Mouse (Mus musculus) kidney, postnatal 36 days (tissue): ENCODE results near the gene Ephx3.
A peak's percentile ranks its signal among the peaks of the same experiment; 100 is the strongest.

Experiments
- DNase-seq, 2 experiments: peaks; one replicate each; pipeline ENCODE4 v3.0.0; 2021 to 2022; ENCODE audit warnings: mixed read lengths in 2 of 2

The Ephx3 gene

DNA sequence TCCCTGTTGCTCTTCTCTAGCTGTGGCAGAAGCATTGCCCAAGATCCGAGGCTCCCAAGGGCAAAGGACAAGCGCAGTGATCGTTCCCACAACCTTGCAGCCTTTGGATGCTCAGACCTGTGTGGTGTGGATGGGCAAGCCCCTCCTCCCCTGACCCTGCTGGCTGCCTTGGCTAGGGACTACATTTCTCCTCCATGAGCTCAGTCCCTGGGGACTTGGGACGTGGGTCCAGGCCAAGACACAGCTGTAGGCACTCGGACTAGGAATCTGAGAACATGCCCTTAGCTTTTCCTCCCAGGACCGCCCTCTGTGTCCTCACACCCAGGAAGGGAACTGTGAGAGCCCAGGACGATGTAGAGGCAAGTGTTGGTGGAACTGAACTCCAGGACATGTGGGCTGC, 16.2 kb downstream of the Ephx3 start:
- DNase-seq, result peak; percentile 71 to 78

DNA sequence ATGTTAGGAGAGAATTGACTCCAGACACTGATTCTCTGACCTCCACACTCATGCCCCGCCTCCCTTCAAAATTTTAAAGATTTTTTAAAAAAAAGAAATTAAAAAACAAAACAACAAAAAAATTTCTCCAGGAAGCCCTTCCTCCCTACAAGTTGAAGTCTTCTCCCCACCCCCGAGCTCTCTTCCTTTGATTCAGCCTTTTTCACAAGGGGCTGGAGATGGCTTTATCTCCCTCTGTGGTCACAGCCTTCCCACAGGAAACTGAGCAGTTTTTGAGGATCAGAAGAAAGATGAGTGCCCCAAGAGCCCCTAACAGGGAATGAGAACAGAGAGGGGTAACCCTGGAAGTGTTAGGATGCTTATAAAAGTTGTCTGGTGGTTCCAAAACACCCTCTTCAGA, 16.9 kb downstream of the Ephx3 start:
- DNase-seq, result no peak

GRCm38 (mm10) chr17:32169518-32170225, 19.7 kb downstream of the Ephx3 start:
- DNase-seq, result no peak

DNA sequence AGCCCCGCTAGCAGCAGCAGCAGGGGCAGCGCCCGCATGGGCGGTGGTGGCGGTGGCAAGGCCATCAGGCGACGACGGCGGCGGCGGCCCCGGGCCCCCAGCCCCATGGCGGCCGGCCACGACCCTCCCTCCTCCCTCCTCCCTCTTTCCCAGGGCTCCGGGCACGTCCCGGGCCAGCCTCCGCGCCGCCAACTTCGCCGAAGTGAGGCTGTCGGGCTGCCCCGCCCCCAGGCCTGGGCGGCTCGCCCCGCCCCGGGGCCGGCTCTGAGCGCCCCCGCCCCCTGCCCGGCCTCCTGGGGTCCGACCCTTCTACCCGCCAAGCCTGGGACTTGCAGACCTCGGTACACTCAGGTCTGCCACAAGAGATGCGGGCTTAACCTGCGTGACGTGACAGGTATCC, 22.7 kb downstream of the Ephx3 start, which contains the start of gene Notch3:
TSS of gene Notch3 (minus strand) at position 166 of the 400 bp plus-strand sequence.
- DNase-seq, result peak; percentile 49 to 79

- peak; percentile 34 to 71 for DNase-seq
Observed at GRCm38 (mm10) chr17:32165803-32166595, 23.4 kb downstream of the Ephx3 start.

DNA sequence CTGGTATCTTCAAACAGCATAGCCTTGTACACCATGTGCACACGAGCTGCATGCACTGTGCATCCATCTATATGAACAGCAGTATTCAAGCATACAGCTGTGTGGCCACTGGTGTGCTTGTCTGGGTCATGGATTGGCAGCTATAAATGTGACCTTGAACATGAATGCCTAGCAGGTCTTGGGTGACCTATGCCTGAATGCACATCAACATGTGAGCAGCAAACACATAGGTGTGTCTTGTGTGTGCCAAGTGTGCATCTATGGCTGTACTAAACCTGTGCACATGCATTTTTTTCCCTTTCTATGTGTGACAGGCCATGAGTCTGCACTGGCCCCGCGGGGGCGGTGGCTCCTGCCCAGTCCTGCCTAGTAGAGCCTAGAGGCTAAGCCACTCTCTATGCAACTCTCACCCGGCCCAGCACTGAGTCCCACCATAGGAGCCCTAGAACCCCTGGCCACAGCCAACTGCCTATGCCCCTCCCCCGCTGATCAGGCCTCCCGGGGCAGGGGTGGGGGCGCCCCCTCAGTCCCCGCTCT, 24.0 kb downstream of the Ephx3 start:
- DNase-seq, result peak in 1 of 2 experiments; percentile 31

- DNase-seq, result no peak
Observed at GRCm38 (mm10) chr17:32164780-32165179, 24.6 kb downstream of the Ephx3 start.

GRCm38 (mm10) chr17:32163910-32164650, 25.3 kb downstream of the Ephx3 start:
- peak in 1 of 2 experiments; percentile 15 for DNase-seq

- DNase-seq, result peak; percentile 69 to 82
Observed at GRCm38 (mm10) chr17:32162112-32162850, 27.1 kb downstream of the Ephx3 start.

DNA sequence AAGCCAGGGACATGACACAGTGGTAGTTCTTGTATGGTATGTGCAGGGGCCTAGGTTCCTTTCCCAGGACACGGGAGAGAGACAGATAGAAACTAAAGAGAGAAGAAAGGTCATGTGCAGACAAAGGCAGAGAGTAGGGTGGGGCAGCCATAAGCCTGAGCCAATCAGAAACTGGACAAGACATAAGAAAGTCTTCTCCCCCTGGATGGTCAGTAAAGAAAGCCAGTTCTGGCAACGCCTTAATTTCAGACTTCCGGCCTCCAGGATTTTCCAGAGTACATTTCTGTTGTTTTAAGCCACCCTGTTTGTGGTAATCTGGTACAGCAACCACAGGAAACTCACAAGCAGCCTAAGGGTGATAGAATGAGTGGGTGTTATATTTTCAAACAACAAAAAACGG, 28.5 kb downstream of the Ephx3 start:
- no peak for DNase-seq

DNA sequence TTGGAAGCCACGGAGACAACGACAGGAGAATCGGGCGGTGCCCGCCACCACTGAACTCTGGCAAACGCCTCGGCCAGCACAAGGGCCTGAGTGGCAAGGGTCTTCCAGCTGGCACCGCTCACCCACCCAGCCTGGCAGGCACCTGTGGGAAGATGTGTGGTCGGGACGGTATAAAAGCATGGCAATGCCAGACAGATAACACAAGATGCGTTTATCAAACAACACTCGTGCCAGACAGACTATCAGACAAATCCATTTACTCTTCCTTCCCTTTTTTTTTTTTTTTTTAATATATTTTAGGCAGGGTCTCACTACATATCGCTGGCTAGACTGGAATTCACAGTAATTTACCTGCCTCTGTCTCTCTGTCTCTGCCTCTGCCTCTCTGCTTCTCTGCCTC, 30.5 kb downstream of the Ephx3 start:
- DNase-seq, result no peak

GRCm38 (mm10) chr17:32146718-32147117, 42.6 kb downstream of the Ephx3 start:
- DNase-seq, result no peak

- peak; percentile 76 to 91 for DNase-seq
Observed at GRCm38 (mm10) chr17:32142907-32143854, 46.2 kb downstream of the Ephx3 start.

DNA sequence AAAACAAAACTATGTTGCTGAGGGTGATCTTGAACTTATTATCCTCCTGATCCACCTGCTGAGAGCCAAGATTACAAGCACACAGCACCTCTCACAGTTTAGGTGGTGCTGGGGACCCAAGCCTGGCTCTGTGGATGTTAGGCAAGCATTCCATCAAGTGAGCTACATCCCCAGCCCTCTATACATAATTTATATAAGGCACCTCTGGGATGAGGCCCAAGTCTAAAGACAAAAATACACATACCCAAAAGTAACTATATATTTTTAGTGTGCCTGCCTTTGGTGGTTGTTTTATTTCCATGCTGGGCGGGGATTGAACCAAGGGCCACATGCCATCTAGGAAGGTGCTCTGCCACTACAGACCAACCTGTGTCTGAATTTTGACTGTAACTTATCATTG, 47.1 kb downstream of the Ephx3 start:
- DNase-seq, result no peak
